Mouse (Mus musculus) adrenal gland, adult 8-10 months (tissue): ENCODE results near the gene Fktn. TPM values are rescaled to one million over a fixed set of nuclear protein-coding genes. Genes with fewer than 3 reads are reported as not detected.

Source experiments
- total RNA-seq, 4 experiments: library from RNA; stranded (reverse); gene quantifications; 2 replicates each; pipeline ENCODE4 v1.2.4; 2022

The Fktn gene
- total RNA-seq, 4 experiments from 2014 or later = 15.6 to 19.6 (median 17.4) TPM

Other genes starting within 250 kb of the Fktn start
- 10 to 100 TPM in 1 of 4 experiments, 1 to 10 TPM in 3; 7.2 to 11.7 (median 8.5) TPM for gene Fsd1l, start 82.5 kb upstream of the Fktn start, total RNA-seq
- under 1 TPM; 0.09 to 0.16 (median 0.11) TPM for gene Tal2, start 65.7 kb downstream of the Fktn start, total RNA-seq
- 10 to 100 TPM; 15.8 to 30.8 (median 20.0) TPM for gene Tmem38b, start 112.0 kb downstream of the Fktn start, total RNA-seq